Comparison of ENCODE assay signal across 29 mouse cellular contexts in genomic region chr10:86216836-86217235, GRCm38 (mm10).
"Had no signal": no experiment of that assay in that cellular context is flagged by ENCODE, and none has a peak within 500 bp of the region (broad histone marks: within the 10 kb centered on the region; RNA-seq: fewer than 3 reads in every experiment).

No protein-coding gene starts in this region.

- H3K4me3 ChIP-seq: heart, embryonic 12.5 days; heart, embryonic 13.5 days; heart, embryonic 15.5 days; hindbrain, embryonic 10.5 days; hindbrain, embryonic 12.5 days; hindbrain, embryonic 13.5 days; hindbrain, embryonic 15.5 days; intestine, embryonic 15.5 days; kidney, embryonic 15.5 days; layer of hippocampus, adult 2 months; left cerebral cortex, adult 2 months had no signal

- H3K27me3 ChIP-seq: heart, embryonic 13.5 days; heart, embryonic 15.5 days; hindbrain, embryonic 12.5 days; hindbrain, embryonic 13.5 days; hindbrain, embryonic 15.5 days; intestine, embryonic 15.5 days; kidney, embryonic 15.5 days had no signal

- DNase-seq: heart, postnatal 10 days; heart, postnatal 14 days; heart, postnatal 4 days; kidney, adult 11 months; kidney, adult 18-20 months; kidney, adult 2 months; kidney, adult 8-10 months; kidney, adult 9 months; kidney, postnatal 10 days; kidney, postnatal 14 days; kidney, postnatal 25 days; kidney, postnatal 36 days; kidney, postnatal 4 days; layer of hippocampus, adult 9-11 months; layer of hippocampus, postnatal 36 days had no signal

- H3K36me3 ChIP-seq: heart, embryonic 12.5 days; heart, embryonic 13.5 days; heart, embryonic 15.5 days; hindbrain, embryonic 10.5 days; hindbrain, embryonic 12.5 days; hindbrain, embryonic 13.5 days; hindbrain, embryonic 15.5 days; intestine, embryonic 15.5 days; kidney, embryonic 15.5 days had no signal

- H3K27ac ChIP-seq: heart, embryonic 13.5 days; heart, embryonic 15.5 days; hindbrain, embryonic 10.5 days; hindbrain, embryonic 12.5 days; hindbrain, embryonic 13.5 days; hindbrain, embryonic 14.5 days; hindbrain, embryonic 15.5 days; hindbrain, postnatal 0 days; intestine, embryonic 15.5 days; kidney, embryonic 15.5 days; kidney, postnatal 0 days; layer of hippocampus, adult 2 months; left cerebral cortex, adult 2 months had no signal

- H3K4me1 ChIP-seq: heart, embryonic 12.5 days; heart, embryonic 13.5 days; heart, embryonic 15.5 days; hindbrain, embryonic 10.5 days; hindbrain, embryonic 12.5 days; hindbrain, embryonic 13.5 days; hindbrain, embryonic 15.5 days; intestine, embryonic 15.5 days; kidney, embryonic 15.5 days had no signal

- H3K9me3 ChIP-seq: heart, embryonic 13.5 days; heart, embryonic 15.5 days; hindbrain, embryonic 10.5 days; hindbrain, embryonic 13.5 days; hindbrain, embryonic 15.5 days; intestine, embryonic 15.5 days; kidney, embryonic 15.5 days had no signal
